Mouse (Mus musculus) limb, embryonic 13.5 days (tissue): ENCODE results near the gene Capn1. TPM values are rescaled to one million over a fixed set of nuclear protein-coding genes. Genes with fewer than 3 reads are reported as not detected.
A peak's percentile ranks its signal among the peaks of the same experiment; 100 is the strongest.

Experiments
- ATAC-seq: fragments of 200-750 bp; cut with Nextera tagmentation; 2 replicates; pipeline ENCODE4 v1.8.0; 2017; ENCODE audit warnings: low read depth, moderate number of reproducible peaks, moderate TSS enrichment; ENCODE audit not compliant: low FRiP score
- H3K27ac ChIP-seq: fragments of 300-500 bp; sonication (generic); 2 replicates; pipeline ENCODE4 v1.5.1; 2015; ENCODE audit warnings: inconsistent platforms, mild to moderate bottlenecking, moderate library complexity
- H3K27me3 ChIP-seq: fragments of 300-500 bp; sonication (generic); 2 replicates; pipeline ENCODE4 v1.6.1; 2015; ENCODE audit warnings: mild to moderate bottlenecking, inconsistent platforms
- H3K36me3 ChIP-seq: fragments of 300-500 bp; sonication (generic); 2 replicates; pipeline ENCODE4 v1.6.1; 2015; ENCODE audit warnings: inconsistent platforms, mild to moderate bottlenecking, moderate library complexity
- H3K4me1 ChIP-seq: fragments of 300-500 bp; sonication (generic); 2 replicates; pipeline ENCODE4 v1.6.1; 2015; ENCODE audit warnings: inconsistent platforms
- H3K4me2 ChIP-seq: fragments of 300-500 bp; sonication (generic); replicated peaks from 2 replicates; pipeline ENCODE4 v1.6.1; 2015; ENCODE audit warnings: inconsistent platforms, mild to moderate bottlenecking, moderate library complexity
- H3K4me3 ChIP-seq: fragments of 300-500 bp; sonication (generic); 2 replicates; pipeline ENCODE4 v1.5.1; 2015; ENCODE audit warnings: moderate library complexity, mild to moderate bottlenecking, inconsistent platforms
- H3K9ac ChIP-seq: fragments of 300-500 bp; sonication (generic); 2 replicates; pipeline ENCODE4 v1.6.1; 2015; ENCODE audit warnings: mild to moderate bottlenecking, inconsistent platforms
- H3K9me3 ChIP-seq: fragments of 300-500 bp; sonication (generic); 2 replicates; pipeline ENCODE4 v1.6.1; 2016; ENCODE audit warnings: inconsistent platforms
- WGBS: fragments of 180-500 bp; shearing (Covaris S2); methylation state at CpG from one replicate; pipeline ENCODE4 v1.1.7; 2015; 5-methylcytosine and 5-hydroxymethylcytosine counted together
- polyA plus RNA-seq: library from polyadenylated mRNA; unstranded; fragments of >200 nt; fragmentation: Nextera tagmentation; extraction: Ambion mirVana; gene quantifications from 2 replicates; pipeline ENCODE4 v1.2.1, GENCODE M21; 2015

Capn1 gene
- polyA plus RNA-seq, 1 experiment from 2014 or later = 8.0 TPM

GRCm38 (mm10) chr19:6005541-6005940 lies 10.2 kb downstream of the Capn1 start:
- Histone ChIP-seq H3K4me2 (no peak overlapping the region), H3K4me1 (peaks cover 13% of the 10 kb centered on the region), H3K27me3 (no peaks in the 10 kb centered on the region), H3K36me3 (peaks cover 8% of the 10 kb centered on the region), H3K27ac (no peak overlapping the region), H3K9me3 (no peaks in the 10 kb centered on the region), H3K9ac (no peak overlapping the region), H3K4me3 (no peak overlapping the region)
- 53% methylated on average over 11 of the region's 11 CpGs for WGBS
- ATAC-seq = no peak

GRCm38 (mm10) chr19:5999969-6000368 lies 15.7 kb downstream of the Capn1 start:
- no peak overlapping the region for H3K4me2 ChIP-seq
- WGBS = 74% methylated on average over 5 of the region's 5 CpGs
- no peak overlapping the region for H3K4me3 ChIP-seq
- H3K36me3 ChIP-seq = no peaks in the 10 kb centered on the region; the same call in 1 of the 2 replicates
- H3K9me3 ChIP-seq = no peaks in the 10 kb centered on the region
- no peak for ATAC-seq
- H3K9ac ChIP-seq = no peak overlapping the region
- no peaks in the 10 kb centered on the region for H3K27me3 ChIP-seq
- no peaks in the 10 kb centered on the region for H3K4me1 ChIP-seq
- H3K27ac ChIP-seq = no peak overlapping the region

GRCm38 (mm10) chr19:5998180-5998579 lies 17.5 kb downstream of the Capn1 start:
- no peak overlapping the region for H3K4me3 ChIP-seq
- H3K27ac ChIP-seq = no peak overlapping the region
- ATAC-seq = no peak
- no peak overlapping the region for H3K9ac ChIP-seq
- H3K36me3 ChIP-seq = peaks cover 4% of the 10 kb centered on the region; the same call in 1 of the 2 replicates
- no peaks in the 10 kb centered on the region for H3K27me3 ChIP-seq
- WGBS = 88% methylated on average over 3 of the region's 3 CpGs
- H3K4me1 ChIP-seq = no peaks in the 10 kb centered on the region
- no peaks in the 10 kb centered on the region for H3K9me3 ChIP-seq
- H3K4me2 ChIP-seq = no peak overlapping the region

GRCm38 (mm10) chr19:5994711-5995110 lies 21.0 kb downstream of the Capn1 start:
- Histone ChIP-seq H3K9me3 (no peaks in the 10 kb centered on the region), H3K4me3 (no peak overlapping the region), H3K27ac (no peak overlapping the region), H3K4me1 (peaks cover 1% of the 10 kb centered on the region; the same call in 1 of the 2 replicates), H3K36me3 (peaks cover 13% of the 10 kb centered on the region; the same call in 1 of the 2 replicates), H3K9ac (no peak overlapping the region), H3K4me2 (no peak overlapping the region), H3K27me3 (no peaks in the 10 kb centered on the region)
- no peak for ATAC-seq
- WGBS = 89% methylated on average over 14 of the region's 14 CpGs

- Histone ChIP-seq H3K9me3 (no peaks in the 10 kb centered on the region), H3K27ac (no peak overlapping the region), H3K27me3 (no peaks in the 10 kb centered on the region), H3K4me1 (peaks cover 15% of the 10 kb centered on the region), H3K9ac (no peak overlapping the region), H3K4me3 (no peak overlapping the region), H3K4me2 (no peak overlapping the region), H3K36me3 (peaks cover 13% of the 10 kb centered on the region; the same call in 1 of the 2 replicates)
- 84% methylated on average over 7 of the region's 7 CpGs for WGBS
- ATAC-seq = no peak
These were observed 23.7 kb downstream of the Capn1 start for GRCm38 (mm10) chr19:5992012-5992411.

GRCm38 (mm10) chr19:5991467-5991866 lies 24.2 kb downstream of the Capn1 start:
- Histone ChIP-seq H3K4me1 (peaks cover 15% of the 10 kb centered on the region), H3K9ac (0 out of 2 replicates have a peak overlapping the region, but pooled peaks have one; percentile 13), H3K36me3 (peaks cover 13% of the 10 kb centered on the region; the same call in 1 of the 2 replicates), H3K4me3 (no peak overlapping the region), H3K4me2 (no peak overlapping the region), H3K27ac (no peak overlapping the region), H3K27me3 (no peaks in the 10 kb centered on the region), H3K9me3 (no peaks in the 10 kb centered on the region)
- WGBS = 85% methylated on average over 7 of the region's 7 CpGs
- ATAC-seq = no peak

GRCm38 (mm10) chr19:5990921-5991320 lies 24.8 kb downstream of the Capn1 start:
- ATAC-seq = no peak
- WGBS = 57% methylated on average over 1 of the region's 1 CpGs

GRCm38 (mm10) chr19:5990033-5990432 lies 25.7 kb downstream of the Capn1 start:
- Histone ChIP-seq H3K9me3 (no peaks in the 10 kb centered on the region), H3K9ac (no peak overlapping the region), H3K4me3 (no peak overlapping the region), H3K4me2 (no peak overlapping the region), H3K4me1 (peaks cover 15% of the 10 kb centered on the region), H3K27me3 (no peaks in the 10 kb centered on the region), H3K27ac (peak overlapping the region; percentile 28; the same call in 1 of the 2 replicates), H3K36me3 (peaks cover 13% of the 10 kb centered on the region; the same call in 1 of the 2 replicates)
- 81% methylated on average over 12 of the region's 12 CpGs for WGBS
- ATAC-seq = no peak

More at GRCm38 (mm10) chr19:5990921-5991320, 24.8 kb downstream of the Capn1 start:
- peaks cover 15% of the 10 kb centered on the region for H3K4me1 ChIP-seq
- peaks cover 13% of the 10 kb centered on the region; the same call in 1 of the 2 replicates for H3K36me3 ChIP-seq
- H3K4me3 ChIP-seq = no peak overlapping the region
- no peak overlapping the region for H3K4me2 ChIP-seq
- H3K27ac ChIP-seq = no peak overlapping the region
- H3K27me3 ChIP-seq = no peaks in the 10 kb centered on the region
- no peak overlapping the region for H3K9ac ChIP-seq
- H3K9me3 ChIP-seq = no peaks in the 10 kb centered on the region

GRCm38 (mm10) chr19:5989585-5989984 lies 26.1 kb downstream of the Capn1 start:
- peaks cover 15% of the 10 kb centered on the region for H3K4me1 ChIP-seq
- H3K9me3 ChIP-seq = no peaks in the 10 kb centered on the region
- ATAC-seq = no peak
- H3K9ac ChIP-seq = no peak overlapping the region
- no peaks in the 10 kb centered on the region for H3K27me3 ChIP-seq
- 0 out of 2 replicates have a peak overlapping the region, but pooled peaks have one; percentile 15 for H3K27ac ChIP-seq
- WGBS = 68% methylated on average over 6 of the region's 6 CpGs
- no peak overlapping the region; the same call in 1 of the 2 replicates for H3K4me2 ChIP-seq
- no peak overlapping the region for H3K4me3 ChIP-seq
- peaks cover 13% of the 10 kb centered on the region; the same call in 1 of the 2 replicates for H3K36me3 ChIP-seq

GRCm38 (mm10) chr19:5988815-5989452 lies 26.8 kb downstream of the Capn1 start:
- no peak overlapping the region for H3K4me3 ChIP-seq
- no peaks in the 10 kb centered on the region for H3K27me3 ChIP-seq
- peak overlapping the region; percentile 53 for H3K9ac ChIP-seq
- H3K4me1 ChIP-seq = peaks cover 15% of the 10 kb centered on the region
- peaks cover 11% of the 10 kb centered on the region; the same call in 1 of the 2 replicates for H3K36me3 ChIP-seq
- 7% methylated on average over 13 of the region's 13 CpGs for WGBS
- peak; percentile 30; the same call in 1 of the 2 replicates for ATAC-seq
- peak overlapping the region; percentile 45 for H3K4me2 ChIP-seq
- no peaks in the 10 kb centered on the region for H3K9me3 ChIP-seq
- H3K27ac ChIP-seq = peak overlapping the region; percentile 39; the same call in 1 of the 2 replicates

- WGBS = 57% methylated on average over 5 of the region's 5 CpGs
- no peak for ATAC-seq
- no peak overlapping the region for H3K9ac ChIP-seq
- H3K27me3 ChIP-seq = no peaks in the 10 kb centered on the region
- H3K27ac ChIP-seq = peak overlapping the region; percentile 39; the same call in 1 of the 2 replicates
- peaks cover 15% of the 10 kb centered on the region for H3K4me1 ChIP-seq
- H3K36me3 ChIP-seq = 0 out of 2 replicates have a peak, but pooled peaks cover 9% of the 10 kb centered on the region
- no peaks in the 10 kb centered on the region for H3K9me3 ChIP-seq
- H3K4me2 ChIP-seq = no peak overlapping the region; the same call in 1 of the 2 replicates
- H3K4me3 ChIP-seq = no peak overlapping the region
These were observed 27.5 kb downstream of the Capn1 start for GRCm38 (mm10) chr19:5988027-5988814.

- no peak within 1 kb of the TSS for H3K4me3 ChIP-seq
- no peaks in the 10 kb centered on the region for H3K27me3 ChIP-seq
- no peak within 1 kb of the TSS for H3K27ac ChIP-seq
- no peak within 1 kb of the TSS for H3K4me2 ChIP-seq
- 34% methylated on average over 4 of the region's 4 CpGs for WGBS
- no peaks in the 10 kb centered on the region for H3K9me3 ChIP-seq
- no peak within 1 kb of the TSS for H3K9ac ChIP-seq
- peaks cover 15% of the 10 kb centered on the region for H3K4me1 ChIP-seq
- no peak for ATAC-seq
- no peaks in the 10 kb centered on the region for H3K36me3 ChIP-seq
These were observed 29.7 kb downstream of the Capn1 start, which contains the start of gene Slc22a20 for GRCm38 (mm10) chr19:5986043-5986442. TSS of gene Slc22a20 (minus strand) at chr19:5986143.
